Mouse (Mus musculus): ENCODE results near the gene Vldlr.

The Vldlr gene

GRCm38 (mm10) chr19:27239913-27240312 is 23.6 kb downstream of the Vldlr start:
- DNase-seq (ENCODE audit: low spot score), result no peak

- DNase-seq (ENCODE audit: low spot score), result no peak
Observed at GRCm38 (mm10) chr19:27243527-27243926, 27.2 kb downstream of the Vldlr start.

- no peak for DNase-seq (ENCODE audit: low spot score)
Observed at GRCm38 (mm10) chr19:27254756-27255155, 38.5 kb downstream of the Vldlr start.

GRCm38 (mm10) chr19:27255678-27256077 is 39.4 kb downstream of the Vldlr start:
- DNase-seq (ENCODE audit: low spot score), result no peak

GRCm38 (mm10) chr19:27260102-27260501 is 43.8 kb downstream of the Vldlr start:
- no peak for DNase-seq (ENCODE audit: low spot score)

GRCm38 (mm10) chr19:27260621-27261278 is 44.5 kb downstream of the Vldlr start:
- no peak for DNase-seq (ENCODE audit: low spot score)

- no peak for DNase-seq (ENCODE audit: low spot score)
Observed at GRCm38 (mm10) chr19:27262141-27262540, 45.9 kb downstream of the Vldlr start.

- no peak for DNase-seq (ENCODE audit: low spot score)
Observed at GRCm38 (mm10) chr19:27273385-27273784, 57.1 kb downstream of the Vldlr start.

- no peak for DNase-seq (ENCODE audit: low spot score)
Observed at GRCm38 (mm10) chr19:27274382-27274781, 58.1 kb downstream of the Vldlr start.

GRCm38 (mm10) chr19:27279174-27279573 is 62.9 kb downstream of the Vldlr start:
- DNase-seq (ENCODE audit: low spot score), result no peak

All from yolk sac, embryonic 10.5 days (tissue).